Mouse (Mus musculus) left cerebral cortex, postnatal 14 days (tissue): ENCODE data around the gene Gtf2h4. TPM values are rescaled to one million over a fixed set of nuclear protein-coding genes. Genes with fewer than 3 reads are reported as not detected.

Experiments used
- DNase-seq, 2 experiments: peaks; one replicate each; pipeline ENCODE4 v3.0.0; 2021 to 2022; ENCODE audit warnings: low spot score in 2 of 2, mixed read lengths in 1 of 2
- intact Hi-C: fragments of 180-260 bp; cut with DNase I; formaldehyde crosslinking; loops from one replicate; pipeline ENCODE4 v1.15.1; 2025
- total RNA-seq, 2 experiments: library from RNA; stranded (reverse); gene quantifications; 2 replicates each; pipeline ENCODE4 v1.2.3; 2021

Gene Gtf2h4
- total RNA-seq, 2 experiments from 2014 or later = 23.0 to 26.2 TPM

DNA sequence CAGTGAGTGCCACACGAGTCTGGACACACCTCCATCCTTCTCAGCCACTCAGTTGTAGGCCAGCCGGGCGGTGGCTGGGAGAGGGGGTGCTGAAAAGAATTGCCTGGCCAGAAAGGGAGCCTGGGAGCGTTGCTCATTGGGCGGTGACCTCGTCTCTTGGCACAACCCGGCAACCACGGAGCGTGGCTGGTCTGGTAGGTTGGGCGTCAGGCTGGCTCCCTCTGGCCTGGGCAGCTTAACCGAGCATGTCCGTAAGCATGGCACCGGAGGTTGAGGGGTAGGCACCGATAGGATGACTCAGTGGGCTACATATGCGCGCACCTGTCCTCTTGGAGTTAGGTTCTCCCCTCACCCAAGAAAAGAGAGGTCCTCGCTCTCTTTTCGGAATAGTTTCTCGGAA lies 26.4 kb upstream of the Gtf2h4 start:
- intact Hi-C loops = loop anchor here (5.0 kb wide), 1 partner anchor 37 kb away; no protein-coding TSS in a partner anchor
- DNase-seq = peak; percentile 55 to 63

DNA sequence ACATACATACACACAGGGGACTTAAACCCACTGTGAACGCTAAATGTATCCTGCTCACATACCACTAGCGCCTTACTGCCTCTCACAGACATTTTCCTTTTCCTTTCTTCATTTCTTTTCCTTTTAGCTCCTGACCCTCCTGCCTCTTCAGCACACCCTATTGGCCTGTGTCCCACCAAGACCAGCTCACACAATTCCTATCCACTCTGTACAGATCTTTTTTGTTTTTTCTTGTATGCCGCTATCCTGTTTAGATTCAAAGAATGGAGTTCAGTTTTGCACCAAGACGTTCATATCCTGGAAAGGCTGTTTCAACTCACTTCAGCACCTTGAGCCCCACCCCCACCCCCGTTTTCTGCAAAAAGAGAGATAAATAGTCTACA lies 25.0 kb upstream of the Gtf2h4 start:
- no peak for DNase-seq
- intact Hi-C loops = loop anchor here (5.0 kb wide), 1 partner anchor 39 kb away; no protein-coding TSS in a partner anchor

DNA sequence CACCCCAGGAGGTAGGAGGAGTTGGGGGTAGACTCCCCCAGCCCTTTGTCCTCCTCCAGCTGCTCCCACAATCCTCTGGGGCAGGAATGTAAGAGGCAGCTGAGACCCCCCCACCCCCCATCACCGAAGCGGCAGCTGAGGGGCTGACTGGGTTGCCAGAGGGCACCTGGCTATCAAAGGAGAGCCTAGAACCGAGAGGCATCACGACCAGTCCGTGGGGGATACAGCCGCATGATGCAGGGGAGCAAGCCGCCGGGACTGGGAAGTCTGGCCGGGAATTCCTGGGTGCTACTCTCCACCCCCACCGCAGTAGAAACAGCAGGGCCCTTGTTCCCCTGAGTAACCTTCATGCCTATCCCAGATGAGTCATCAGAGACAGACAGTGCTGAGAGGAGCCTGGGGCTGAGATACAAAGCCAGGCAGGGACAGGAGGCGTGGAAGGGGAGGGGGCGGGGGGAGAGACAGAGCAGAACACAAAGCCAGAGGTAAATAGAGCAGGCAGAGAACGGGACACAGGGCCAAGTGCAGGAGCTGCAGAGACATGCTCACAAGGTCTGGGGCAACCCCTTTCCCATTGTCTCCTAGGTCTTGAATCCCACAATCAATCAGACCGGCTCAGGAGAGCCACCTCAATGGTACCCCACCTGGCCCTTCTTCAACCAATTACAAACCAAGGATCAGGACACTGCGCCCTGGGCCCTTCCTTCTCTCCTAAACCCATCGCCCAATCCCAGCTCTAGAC lies 24.4 kb upstream of the Gtf2h4 start:
- DNase-seq = peak; percentile 42 to 78
- intact Hi-C loops = loop anchor here (5.0 kb wide), 1 partner anchor 39 kb away; no protein-coding TSS in a partner anchor

DNA sequence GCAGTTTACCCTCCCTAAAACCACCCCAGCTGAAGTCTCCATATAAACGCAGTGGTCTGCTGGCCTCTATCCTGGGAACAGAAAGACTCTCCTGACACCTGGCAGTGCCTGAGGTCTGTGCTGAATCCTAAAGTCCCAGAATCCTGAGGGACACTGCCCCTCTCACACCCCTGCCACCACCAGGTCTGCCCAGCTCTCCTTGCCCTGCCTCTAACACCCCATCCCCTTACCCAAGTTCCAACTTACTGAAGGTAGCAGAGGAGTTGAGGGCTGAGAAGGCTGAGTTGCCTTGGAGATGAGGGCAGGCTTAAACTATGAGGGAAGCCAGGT lies 23.9 kb upstream of the Gtf2h4 start:
- no peak for DNase-seq
- intact Hi-C loops = loop anchor here (5.0 kb wide), 1 partner anchor 40 kb away; no protein-coding TSS in a partner anchor

DNA sequence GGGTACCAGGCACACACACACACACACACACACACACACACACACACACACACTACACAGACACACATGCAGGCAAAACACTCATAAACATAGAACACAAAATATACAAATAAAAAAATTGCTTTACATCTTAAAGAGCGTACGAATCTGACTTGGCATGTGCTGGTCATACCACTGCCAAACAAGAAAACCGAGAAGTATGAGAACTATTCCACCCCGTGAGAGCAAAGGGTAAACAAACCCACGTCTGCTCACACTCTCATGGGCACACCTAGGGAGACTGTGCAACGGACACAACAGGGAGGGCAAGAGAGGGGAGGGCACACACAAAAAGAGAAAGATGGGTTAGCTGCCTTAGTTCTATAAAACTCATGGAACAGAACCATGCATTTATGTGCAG lies 23.2 kb upstream of the Gtf2h4 start:
- intact Hi-C loops = loop anchor here (5.0 kb wide), 1 partner anchor 41 kb away; no protein-coding TSS in a partner anchor

DNA sequence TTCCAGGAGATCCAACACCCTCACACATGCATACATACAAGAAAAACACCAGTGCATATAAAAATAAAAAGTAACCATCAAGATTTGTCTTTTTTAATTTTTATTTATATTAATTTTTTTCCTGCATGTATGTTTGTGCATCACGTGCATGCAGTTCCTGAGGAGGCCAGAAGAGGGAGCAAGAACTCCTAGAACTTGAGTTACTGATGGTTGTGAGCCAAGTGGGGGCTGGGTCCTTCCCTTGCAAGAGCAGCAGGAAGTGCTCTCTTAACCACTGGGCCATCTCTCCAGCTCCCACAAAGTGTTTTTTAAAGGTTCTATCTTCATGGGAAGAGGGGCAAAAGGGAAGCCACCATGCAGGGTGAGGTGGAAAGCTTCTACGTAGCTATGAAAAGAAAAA lies 21.8 kb upstream of the Gtf2h4 start:
- intact Hi-C loops = loop anchor here (5.0 kb wide), 1 partner anchor 42 kb away; no protein-coding TSS in a partner anchor

More for the DNA sequence above, 23.2 kb upstream of the Gtf2h4 start:
- no peak for DNase-seq

DNA sequence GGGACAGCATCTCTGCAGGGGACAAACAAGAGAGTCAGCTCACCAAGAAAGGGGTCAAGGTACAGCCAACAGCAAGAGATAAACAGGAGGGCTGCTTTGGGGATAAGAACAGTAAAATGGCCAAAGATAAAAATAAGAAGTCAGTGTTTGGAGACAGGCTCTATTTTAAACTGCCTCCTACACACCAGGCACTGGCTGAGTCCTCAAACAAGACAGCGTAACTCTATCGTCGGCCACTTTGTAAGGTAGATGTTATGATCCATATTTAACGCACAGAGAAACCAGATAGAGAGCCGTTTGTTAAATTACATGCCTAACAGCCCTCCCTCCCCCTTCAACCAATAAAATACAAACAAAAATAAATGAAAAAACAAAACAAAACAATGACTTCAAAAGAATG lies 20.4 kb upstream of the Gtf2h4 start:
- DNase-seq = no peak
- intact Hi-C loops = no loop called here

More for the DNA sequence above, 21.8 kb upstream of the Gtf2h4 start:
- peak in 1 of 2 experiments; percentile 85 for DNase-seq

DNA sequence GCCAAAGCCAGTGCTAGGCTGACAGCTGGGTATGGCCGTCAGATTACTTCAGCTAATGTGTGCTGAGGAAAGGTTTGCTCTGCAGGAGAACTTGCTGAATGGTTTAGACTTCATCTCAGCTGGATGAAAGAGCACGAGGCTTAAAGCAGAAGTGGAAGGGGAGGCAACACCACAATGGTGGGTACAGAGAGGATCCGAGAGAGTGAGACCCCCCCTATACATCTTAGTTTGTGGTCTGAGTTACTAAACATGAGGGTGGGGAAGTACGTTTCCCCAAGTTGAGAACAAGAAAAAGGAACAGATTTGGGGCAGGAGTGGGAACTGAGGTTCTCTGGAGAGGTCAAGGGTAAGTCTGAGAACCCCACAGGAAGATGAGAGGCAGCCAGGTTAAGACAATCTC lies 18.8 kb upstream of the Gtf2h4 start:
- DNase-seq = no peak
- intact Hi-C loops = no loop called here

DNA sequence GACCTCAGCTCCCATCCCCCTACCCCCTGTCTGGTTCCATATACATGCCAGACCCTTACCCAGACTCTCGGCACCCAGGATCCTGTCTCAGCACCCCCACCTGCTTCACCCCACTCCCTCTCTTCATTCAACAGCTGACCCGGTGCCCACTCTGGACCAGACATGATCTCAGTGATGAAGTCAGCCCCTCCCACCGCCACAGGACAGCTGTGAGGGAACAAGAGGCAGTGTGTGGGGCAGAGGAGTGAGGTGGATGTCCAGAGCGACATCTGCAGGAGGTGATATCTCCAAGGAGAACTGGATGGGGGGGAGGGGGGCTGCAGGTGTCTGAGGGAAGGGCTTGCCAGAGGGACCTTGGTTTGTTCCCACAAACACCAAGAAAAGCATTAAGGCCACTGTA lies 18.3 kb upstream of the Gtf2h4 start:
- DNase-seq = no peak
- intact Hi-C loops = no loop called here

DNA sequence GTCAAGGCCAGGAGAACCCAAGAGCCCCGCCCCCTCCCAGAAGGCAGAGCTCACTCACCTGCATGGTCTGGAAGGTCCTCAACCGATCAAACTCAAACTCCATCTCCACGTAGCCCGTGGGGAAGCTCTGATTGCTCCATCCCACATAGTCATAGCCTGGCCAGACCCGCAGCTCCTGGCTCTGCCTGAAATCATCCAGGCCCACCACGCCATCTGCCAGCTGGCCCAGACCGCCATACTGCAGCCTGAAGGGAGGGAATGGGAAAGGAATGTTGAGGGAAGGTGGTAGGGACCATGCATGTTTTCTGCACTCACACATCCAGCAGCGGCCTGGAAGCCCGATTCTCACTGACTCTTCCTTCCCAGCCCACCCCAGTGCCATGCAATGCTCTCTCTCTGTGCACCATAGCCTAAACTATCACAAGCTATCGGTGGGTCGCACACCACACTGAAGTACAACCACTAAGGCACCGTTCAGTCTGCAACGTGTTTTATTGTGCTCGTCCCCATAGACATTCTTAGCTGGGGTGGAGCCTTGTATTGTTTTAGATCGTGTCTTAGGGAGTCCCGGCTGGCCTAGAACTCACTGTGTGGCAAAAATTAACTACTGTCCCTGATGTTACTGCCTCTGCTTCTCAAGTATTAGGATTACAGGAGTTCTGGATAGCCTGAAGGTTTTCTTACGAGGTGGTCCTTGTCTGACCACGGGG lies 16.6 kb upstream of the Gtf2h4 start:
- intact Hi-C loops = no loop called here
- DNase-seq = no peak

DNA sequence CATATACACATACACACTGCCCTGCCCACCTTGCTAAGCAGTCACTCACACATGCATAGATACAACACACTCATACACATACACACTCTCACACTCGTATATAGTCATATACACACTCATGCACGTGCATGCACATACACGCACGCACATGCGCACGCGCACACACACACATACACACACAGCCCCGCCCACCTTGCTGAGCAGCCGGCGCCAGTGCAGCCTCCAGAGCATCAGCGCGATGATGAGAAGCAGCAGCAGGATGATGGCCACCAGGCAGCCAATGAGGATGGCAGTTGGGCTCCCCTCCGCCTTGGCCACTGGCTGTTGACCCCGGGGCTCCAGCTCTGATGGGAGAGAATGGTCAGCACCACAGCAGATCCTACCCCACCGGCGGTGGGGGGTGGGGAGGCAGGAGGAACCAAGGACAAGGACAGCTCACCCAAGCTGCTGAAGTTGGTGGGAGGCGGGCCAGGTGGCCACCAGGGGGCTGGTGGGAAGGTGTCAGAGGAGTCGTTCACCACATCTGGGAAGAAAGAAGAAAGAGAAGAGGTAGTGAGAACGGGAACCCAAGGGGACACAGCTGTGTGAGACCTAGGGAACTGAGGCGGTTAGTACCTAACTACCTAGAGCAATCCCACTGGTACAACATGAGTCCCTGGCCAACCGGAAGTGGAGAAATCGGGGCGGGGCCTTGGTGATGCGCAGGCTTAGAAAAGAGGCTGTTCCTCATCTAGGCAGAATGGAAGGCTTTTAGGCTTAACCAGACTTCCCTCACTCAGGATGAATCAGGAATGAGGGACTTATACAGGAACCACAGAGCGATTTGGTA lies 15.0 kb upstream of the Gtf2h4 start:
- intact Hi-C loops = no loop called here

DNA sequence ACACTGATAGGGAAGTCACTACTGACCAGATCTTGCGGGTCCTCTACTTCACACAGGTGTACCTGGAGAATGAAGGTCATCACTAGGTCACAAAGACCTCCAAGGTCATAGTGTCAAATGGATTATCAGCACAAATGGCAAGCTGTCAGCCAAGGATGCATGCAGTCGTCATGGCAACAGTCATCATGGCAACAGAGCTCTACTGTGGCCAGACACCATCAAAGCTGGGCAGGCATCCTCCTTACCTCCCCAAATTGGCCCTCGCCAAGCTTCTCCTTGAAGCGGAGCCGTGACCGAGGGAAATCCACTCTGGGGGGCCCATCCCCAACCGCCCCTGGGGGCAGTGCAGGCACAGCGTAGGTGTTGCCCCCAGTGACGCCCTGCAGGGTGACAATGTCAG lies 11.5 kb upstream of the Gtf2h4 start:
- DNase-seq = no peak
- intact Hi-C loops = no loop called here

More for the DNA sequence above, 15.0 kb upstream of the Gtf2h4 start:
- no peak for DNase-seq

DNA sequence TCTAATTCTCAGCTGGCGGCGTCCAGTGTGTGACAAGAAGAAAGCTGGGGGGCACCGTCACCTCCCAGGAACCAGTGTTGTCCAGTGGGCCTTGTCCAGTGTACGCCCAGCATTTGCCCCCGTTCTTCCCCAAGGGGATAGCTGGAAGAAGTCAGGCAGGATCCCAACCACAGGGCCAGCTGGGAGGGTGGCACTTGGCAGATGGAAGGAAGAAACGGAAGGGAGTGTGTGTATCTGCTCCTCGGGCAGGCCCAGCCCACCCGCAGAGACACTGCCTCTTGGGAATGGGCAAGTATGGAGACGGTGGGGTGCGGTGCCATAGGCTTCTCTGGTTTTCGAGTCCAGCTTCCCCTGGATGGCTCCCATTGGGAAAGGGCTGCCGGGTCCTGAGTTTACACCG lies 8.4 kb upstream of the Gtf2h4 start:
- intact Hi-C loops = no loop called here
- DNase-seq = no peak

DNA sequence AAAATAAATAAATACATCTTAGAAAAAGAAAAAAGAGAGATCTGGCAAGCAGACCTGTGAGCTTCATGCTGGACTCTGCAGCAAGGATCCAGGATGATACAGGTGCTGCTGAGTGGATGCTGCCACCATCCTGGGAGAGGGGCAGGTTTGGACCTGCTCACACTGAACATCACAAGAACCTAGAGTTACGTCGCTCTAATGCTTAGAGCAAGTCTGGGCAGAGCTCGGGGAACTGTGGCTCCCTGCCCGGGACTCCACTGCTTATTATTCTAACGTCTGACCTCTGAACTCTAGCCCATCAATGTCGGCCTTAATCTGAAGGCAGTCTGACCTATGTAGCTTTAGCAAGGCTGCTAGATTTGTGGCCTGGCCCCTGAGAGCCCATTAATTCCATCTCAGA lies 7.1 kb upstream of the Gtf2h4 start:
- intact Hi-C loops = no loop called here
- DNase-seq = no peak

DNA sequence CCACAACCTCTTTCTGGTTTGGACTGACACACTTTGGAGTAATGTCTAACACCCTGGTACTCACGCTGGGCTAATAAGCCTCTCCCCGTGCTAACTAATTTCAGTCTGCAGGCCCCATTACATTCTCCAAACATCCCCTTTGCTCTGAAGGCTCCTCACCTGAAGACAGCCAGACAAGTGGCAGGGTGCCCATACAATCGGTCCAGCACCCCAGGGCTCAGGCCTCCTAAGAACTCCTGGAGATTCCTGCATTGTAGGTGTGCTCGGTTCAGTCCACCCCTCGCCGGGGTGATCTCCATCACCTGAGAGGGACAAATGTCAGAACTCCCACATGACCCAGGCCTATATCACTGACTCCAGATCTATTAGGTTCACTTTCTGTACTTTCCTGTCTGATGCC lies 1.0 kb downstream of the Gtf2h4 start:
- DNase-seq = no peak
- intact Hi-C loops = no loop called here

DNA sequence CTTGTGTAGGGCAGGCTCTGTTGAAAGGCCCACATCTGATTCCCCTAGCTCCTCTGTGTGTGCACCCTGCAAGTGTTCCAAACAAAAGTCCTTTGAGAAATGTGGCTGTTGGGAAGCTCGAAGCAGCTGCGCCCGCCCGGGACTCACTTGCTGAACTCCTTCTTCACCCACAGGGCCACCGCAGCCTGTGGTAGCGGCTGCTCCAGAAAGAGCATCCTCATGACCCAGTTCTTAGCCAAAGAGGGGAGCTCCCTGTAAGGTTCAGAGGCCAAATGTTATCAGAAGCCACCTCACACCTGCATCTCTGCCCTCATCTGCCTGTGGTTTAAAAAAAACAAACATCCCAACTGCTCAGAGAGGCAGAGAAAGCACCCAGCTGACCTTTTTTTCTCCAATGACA lies 1.7 kb downstream of the Gtf2h4 start:
- intact Hi-C loops = no loop called here
- no peak for DNase-seq

DNA sequence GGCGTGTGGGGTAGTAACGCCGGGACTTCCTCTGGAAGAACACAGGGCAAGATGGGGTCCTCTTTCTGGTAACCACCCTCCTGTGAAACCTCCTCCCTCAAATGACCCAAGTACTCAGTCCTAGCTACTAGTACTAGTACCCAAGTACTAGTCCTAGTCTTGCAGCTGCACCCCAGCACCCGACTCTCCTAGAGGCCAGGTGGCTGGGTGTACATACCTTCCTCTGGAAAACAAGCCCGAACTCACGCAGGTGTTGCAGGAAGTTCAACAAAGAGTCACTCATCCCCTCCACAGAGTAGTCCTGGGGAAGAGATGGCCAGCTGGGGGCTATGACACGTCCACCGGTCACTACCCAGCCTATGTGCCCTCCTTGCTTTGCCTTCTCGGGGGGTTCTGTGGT lies 3.8 kb downstream of the Gtf2h4 start:
- no peak for DNase-seq
- intact Hi-C loops = no loop called here

DNA sequence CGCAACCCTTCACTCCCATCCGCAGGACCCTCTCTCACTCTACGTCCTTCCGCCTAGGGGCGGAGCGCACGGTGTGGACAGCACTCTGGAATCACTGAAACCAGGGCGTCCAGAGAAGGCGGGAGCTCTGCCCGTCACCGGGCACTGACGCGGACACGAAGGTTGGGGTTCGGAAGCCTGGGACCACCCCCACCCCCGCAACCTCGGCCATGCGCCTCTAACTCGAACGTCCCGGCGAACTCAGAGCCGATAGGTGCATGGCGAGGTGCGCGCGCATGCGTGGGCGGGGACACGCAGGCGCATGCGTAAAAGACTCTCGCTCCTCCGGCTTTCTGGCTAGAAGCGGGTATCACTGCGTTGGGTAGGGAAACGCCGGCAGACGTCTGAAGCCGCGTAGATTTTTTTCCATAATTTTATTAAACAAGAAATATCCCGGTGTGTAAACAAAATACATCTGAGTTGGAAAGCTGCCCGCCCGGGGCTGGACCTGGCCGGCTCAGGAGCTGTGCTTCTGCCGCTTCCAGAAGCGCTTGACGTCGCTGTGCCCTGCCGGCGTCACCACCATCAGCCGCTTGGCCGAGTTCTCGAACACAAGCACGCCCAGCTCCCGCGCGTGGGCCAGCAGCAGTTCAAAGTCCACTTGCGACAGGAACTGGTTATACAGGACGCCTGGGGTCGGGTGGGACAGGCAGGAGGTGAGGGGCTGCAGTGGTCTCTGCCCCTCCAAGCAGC lies 6.0 kb downstream of the Gtf2h4 start, which contains the start of gene Vars2:
Gene Vars2, minus strand, starts transcription at position 259 of the 732 bp plus-strand sequence.
- DNase-seq = peak; percentile 98 to 99
- intact Hi-C loops = loop anchor here (2.0 kb wide), 1 partner anchor 77 kb away; no protein-coding TSS in a partner anchor

DNA sequence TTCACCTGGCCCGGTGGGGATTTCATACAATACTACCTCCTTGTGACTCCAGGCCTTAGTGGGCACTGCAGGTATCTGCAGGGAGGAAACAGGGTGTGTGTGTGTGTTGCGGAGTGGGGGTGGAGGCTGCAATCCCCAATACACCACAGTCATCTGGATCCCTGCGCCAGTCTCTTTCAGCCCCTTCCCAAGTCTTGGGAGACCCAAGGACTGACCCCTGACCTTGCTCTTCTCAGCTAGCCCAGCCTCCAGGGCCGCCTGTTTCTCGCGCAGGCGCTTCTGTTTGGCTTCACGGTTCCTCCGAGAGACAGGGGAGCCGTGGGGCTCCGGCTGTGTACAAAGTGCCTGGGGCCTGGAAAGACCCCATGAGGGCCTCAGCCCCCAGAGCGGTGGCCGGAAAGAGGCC lies 6.7 kb downstream of the Gtf2h4 start:
- intact Hi-C loops = loop anchor here (2.0 kb wide), 1 partner anchor 76 kb away; no protein-coding TSS in a partner anchor
- peak in 1 of 2 experiments; percentile 41 for DNase-seq
